Mouse (Mus musculus): ENCODE data around the gene Gm4869.

DNA sequence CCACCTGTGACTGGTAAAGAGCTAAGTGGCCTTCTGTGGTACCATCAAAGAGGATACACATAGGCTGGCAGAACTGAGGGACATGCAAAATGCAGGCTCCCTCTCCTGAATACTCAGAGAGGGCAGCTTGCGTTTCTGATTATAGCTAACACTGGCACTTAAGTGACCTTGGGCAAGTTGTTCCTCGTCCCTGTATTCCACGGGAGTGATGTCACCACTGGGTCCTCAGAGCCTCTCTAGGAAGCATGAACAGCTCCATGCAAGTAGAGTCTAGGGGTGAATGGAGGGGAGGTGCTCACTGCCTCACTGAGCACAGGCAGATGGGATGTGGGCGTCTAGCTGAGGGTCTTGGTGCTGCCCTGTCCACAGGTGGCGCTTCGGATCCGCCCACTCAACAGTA is 609 bp downstream of the Gm4869 start:
- TF ChIP-seq POLR2A (IDR thresholded peaks at IDR 0.05; ENCODE audit: control insufficient read depth in 1 of 2, insufficient read depth in 1 of 2, low read depth in 1 of 2, low read length in 2 of 2, poor library complexity in 1 of 2) = no peak
- no peak for TF ChIP-seq CTCF (IDR thresholded peaks at IDR 0.05 in 2 of 3, conservative IDR thresholded peaks at IDR 0.05 in 1 of 3; ENCODE audit: control insufficient read depth in 1 of 3, insufficient read depth in 1 of 3, low read depth in 2 of 3, low read length in 3 of 3, poor library complexity in 1 of 3, severe bottlenecking in 1 of 3)
- no peak for TF ChIP-seq EP300 (IDR thresholded peaks at IDR 0.05; ENCODE audit: low read depth in 1 of 2, low read length in 2 of 2)
- no peak for TF ChIP-seq CHD1 (IDR thresholded peaks at IDR 0.05; ENCODE audit: low read depth, low read length)
- no peak for TF ChIP-seq KAT2A (conservative IDR thresholded peaks at IDR 0.05; ENCODE audit: low read depth, low read length)
- TF ChIP-seq ZMIZ1 (IDR thresholded peaks at IDR 0.05; ENCODE audit: low read depth, low read length) = no peak
- no peak for TF ChIP-seq MAX (IDR thresholded peaks at IDR 0.05; ENCODE audit: low read length)
- TF ChIP-seq JUND (IDR thresholded peaks at IDR 0.05; ENCODE audit: low read depth, low read length) = no peak
- no peak for TF ChIP-seq GATA1 (IDR thresholded peaks at IDR 0.05; ENCODE audit: low read depth, low read length)
- TF ChIP-seq USF2 (IDR thresholded peaks at IDR 0.05; ENCODE audit: borderline replicate concordance in 1 of 2, insufficient read depth in 1 of 2, low read depth in 1 of 2, low read length in 2 of 2) = no peak
- TF ChIP-seq E2F4 (IDR thresholded peaks at IDR 0.05; ENCODE audit: borderline replicate concordance, low read depth, low read length) = no peak
- no peak for TF ChIP-seq ZNF384 (IDR thresholded peaks at IDR 0.05; ENCODE audit: low read depth, low read length)

All from MEL (cell line).